Mouse (Mus musculus) midbrain, postnatal 0 days (tissue): ENCODE results near the gene Zfp287. TPM values are rescaled to one million over a fixed set of nuclear protein-coding genes. Genes with fewer than 3 reads are reported as not detected.

Experiments used
- ATAC-seq: fragments of 200-750 bp; cut with Nextera tagmentation; 2 replicates; pipeline ENCODE4 v1.8.0; 2017; ENCODE audit warnings: moderate number of reproducible peaks, mild to moderate bottlenecking, moderate TSS enrichment, moderate library complexity; ENCODE audit not compliant: low FRiP score
- DNase-seq: peaks from one replicate; pipeline ENCODE4 v3.0.0-alpha.2; 2015; ENCODE audit warnings: low spot score
- H3K27ac ChIP-seq: fragments of 300-500 bp; sonication (generic); 2 replicates; pipeline ENCODE4 v1.5.1; 2014; ENCODE audit warnings: low read depth, mild to moderate bottlenecking, low read length, mixed read lengths
- H3K27me3 ChIP-seq: fragments of 300-500 bp; sonication (generic); 2 replicates; pipeline ENCODE4 v1.6.1; 2014; ENCODE audit warnings: low read length, control low read depth, mixed read lengths; ENCODE audit not compliant: insufficient read depth
- H3K36me3 ChIP-seq: fragments of 300-500 bp; sonication (generic); 2 replicates; pipeline ENCODE4 v1.6.1; 2014; ENCODE audit warnings: low read length, control low read depth, mixed read lengths; ENCODE audit not compliant: insufficient read depth
- H3K4me1 ChIP-seq: fragments of 300-500 bp; sonication (generic); 2 replicates; pipeline ENCODE4 v1.6.1; 2014; ENCODE audit warnings: mild to moderate bottlenecking, control low read depth, antibody characterized with exemption, low read length, mixed read lengths; ENCODE audit not compliant: insufficient read depth
- H3K4me2 ChIP-seq: fragments of 300-500 bp; sonication (generic); 2 replicates; pipeline ENCODE4 v1.6.1; 2014; ENCODE audit warnings: low read depth, mild to moderate bottlenecking, low read length, mixed read lengths; ENCODE audit not compliant: poor library complexity, severe bottlenecking
- H3K4me3 ChIP-seq: fragments of 300-500 bp; sonication (generic); 2 replicates; pipeline ENCODE4 v1.5.1; 2014; ENCODE audit warnings: low read depth, mild to moderate bottlenecking, low read length, moderate library complexity
- H3K9ac ChIP-seq: fragments of 300-500 bp; sonication (generic); replicated peaks from 2 replicates; pipeline ENCODE4 v1.6.1; 2014; ENCODE audit warnings: mild to moderate bottlenecking, low read length, moderate library complexity, mixed read lengths; ENCODE audit not compliant: poor library complexity, severe bottlenecking
- H3K9me3 ChIP-seq: fragments of 300-500 bp; sonication (generic); 2 replicates; pipeline ENCODE4 v1.6.1; 2016; ENCODE audit warnings: low read length, control low read depth
- CTCF ChIP-seq: IDR thresholded peaks from 2 replicates; pipeline ENCODE4 v1.5.1; 2016; ENCODE audit warnings: antibody characterized with exemption, mild to moderate bottlenecking
- WGBS: fragments of 180-500 bp; shearing (Covaris S2); extraction: QIAGEN DNeasy Blood & Tissue Kit; methylation state at CpG from one replicate; pipeline ENCODE4 v1.1.7; 2014; 5-methylcytosine and 5-hydroxymethylcytosine counted together
- polyA plus RNA-seq: library from polyadenylated mRNA; unstranded; fragments of >200 nt; fragmentation: Nextera tagmentation; extraction: Ambion mirVana; gene quantifications from 2 replicates; pipeline ENCODE4 v1.2.1, GENCODE M21; 2015
- total RNA-seq: library from RNA; depleted of rRNA; stranded (reverse); fragments of >200 nt; gene quantifications from 2 replicates; pipeline ENCODE4 v1.2.3, GENCODE M21; 2014

Gene Zfp287
- total and polyA plus RNA-seq, 2 experiments from 2014 or later, result 13.0 to 20.6 TPM

GRCm38 (mm10) chr11:62728276-62728675 lies 3.4 kb downstream of the Zfp287 start:
- WGBS, result 95% methylated on average over 8 of the region's 8 CpGs
- Histone ChIP-seq H3K4me1 (peaks cover 8% of the 10 kb centered on the region; the same call in 1 of the 2 replicates), H3K4me2 (no peak overlapping the region), H3K36me3 (peaks cover 31% of the 10 kb centered on the region), H3K27ac (no peak overlapping the region), H3K9ac (no peak overlapping the region), H3K9me3 (no peaks in the 10 kb centered on the region), H3K27me3 (no peaks in the 10 kb centered on the region), H3K4me3 (no peak overlapping the region)
- DNase-seq (no peak), ATAC-seq (no peak)
- no peak for TF ChIP-seq CTCF

DNA sequence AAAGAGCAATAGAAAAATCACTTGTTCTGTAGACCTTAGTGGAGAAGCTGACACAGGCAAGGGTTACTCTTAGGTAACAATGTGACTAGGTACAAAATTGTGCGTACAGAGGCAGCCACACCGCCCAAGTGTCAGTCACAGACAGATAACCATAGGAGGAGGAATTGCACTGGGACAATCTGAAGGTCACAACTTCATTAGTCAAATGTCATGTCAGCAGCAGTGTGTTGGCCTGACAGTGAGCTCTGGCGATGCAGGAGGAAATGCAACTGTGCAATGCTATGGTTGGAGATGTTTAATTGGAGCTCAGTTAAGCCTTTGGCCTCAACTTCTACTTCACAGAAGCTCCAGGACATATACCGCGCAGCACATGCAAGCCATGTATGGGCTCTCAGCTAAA lies 21.0 kb downstream of the Zfp287 start:
- no peak for TF ChIP-seq CTCF

DNA sequence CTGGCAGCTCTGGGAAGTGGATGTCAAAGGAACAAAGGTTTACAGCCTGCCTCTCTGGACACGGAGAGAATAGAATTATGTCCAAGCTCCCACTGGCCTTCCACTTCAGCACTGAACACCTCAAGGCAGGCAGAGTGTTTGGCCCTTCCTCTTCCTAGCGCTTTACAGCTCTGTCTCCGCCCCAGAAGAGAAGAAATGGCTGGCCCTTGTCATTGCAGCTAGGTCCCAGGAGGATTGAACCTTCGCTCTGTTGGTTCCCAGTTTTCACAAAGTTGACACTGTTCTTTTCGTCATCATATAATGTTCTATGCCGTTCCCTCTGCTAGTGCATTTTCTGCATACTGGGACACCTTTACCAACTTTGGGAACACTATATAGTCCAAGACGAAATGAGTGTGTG lies 23.5 kb downstream of the Zfp287 start:
- Histone ChIP-seq H3K9me3 (no peaks in the 10 kb centered on the region), H3K4me1 (no peaks in the 10 kb centered on the region), H3K4me2 (no peak overlapping the region), H3K9ac (no peak overlapping the region), H3K4me3 (no peak overlapping the region), H3K27me3 (no peaks in the 10 kb centered on the region), H3K36me3 (peaks cover 25% of the 10 kb centered on the region; the same call in 1 of the 2 replicates), H3K27ac (no peak overlapping the region)
- 77% methylated on average over 7 of the region's 7 CpGs for WGBS
- DNase-seq, result no peak
- no peak for ATAC-seq
- no peak for TF ChIP-seq CTCF

More for the DNA sequence above, 21.0 kb downstream of the Zfp287 start:
- H3K4me2 ChIP-seq, result no peak overlapping the region
- no peaks in the 10 kb centered on the region for H3K4me1 ChIP-seq
- ATAC-seq (no peak), DNase-seq (no peak)
- peaks cover 46% of the 10 kb centered on the region for H3K36me3 ChIP-seq
- no peaks in the 10 kb centered on the region for H3K9me3 ChIP-seq
- no peak overlapping the region for H3K4me3 ChIP-seq
- H3K27ac ChIP-seq, result no peak overlapping the region
- H3K27me3 ChIP-seq, result no peaks in the 10 kb centered on the region
- WGBS, result 88% methylated on average over 5 of the region's 5 CpGs
- H3K9ac ChIP-seq, result no peak overlapping the region

DNA sequence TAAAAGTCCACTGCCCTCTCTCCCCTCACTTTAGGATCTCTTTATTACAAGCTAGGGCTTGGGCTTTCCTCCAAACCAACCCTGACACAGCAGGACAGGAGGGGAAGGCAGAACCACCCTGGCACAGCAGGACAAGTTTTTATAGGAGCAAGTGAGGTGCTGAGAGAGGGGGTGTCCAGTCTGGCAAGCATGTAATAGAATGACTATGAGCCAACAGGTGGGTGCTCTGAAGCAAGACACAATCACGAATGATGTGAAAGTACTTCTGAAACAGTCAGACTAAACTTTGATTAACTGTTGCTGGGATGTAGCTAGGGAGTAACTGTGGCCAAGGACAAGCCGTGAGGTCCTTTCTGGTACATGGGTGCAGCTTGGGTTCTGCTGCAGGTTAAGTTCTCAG lies 25.6 kb downstream of the Zfp287 start:
- H3K4me1 ChIP-seq, result no peaks in the 10 kb centered on the region
- H3K4me2 ChIP-seq, result no peak overlapping the region
- TF ChIP-seq CTCF, result no peak
- peaks cover 13% of the 10 kb centered on the region; the same call in 1 of the 2 replicates for H3K36me3 ChIP-seq
- 87% methylated on average over 2 of the region's 2 CpGs for WGBS
- H3K27ac ChIP-seq, result no peak overlapping the region
- ATAC-seq, result no peak
- H3K9me3 ChIP-seq, result no peaks in the 10 kb centered on the region
- no peak overlapping the region for H3K9ac ChIP-seq
- H3K27me3 ChIP-seq, result no peaks in the 10 kb centered on the region
- DNase-seq, result no peak
- no peak overlapping the region for H3K4me3 ChIP-seq

DNA sequence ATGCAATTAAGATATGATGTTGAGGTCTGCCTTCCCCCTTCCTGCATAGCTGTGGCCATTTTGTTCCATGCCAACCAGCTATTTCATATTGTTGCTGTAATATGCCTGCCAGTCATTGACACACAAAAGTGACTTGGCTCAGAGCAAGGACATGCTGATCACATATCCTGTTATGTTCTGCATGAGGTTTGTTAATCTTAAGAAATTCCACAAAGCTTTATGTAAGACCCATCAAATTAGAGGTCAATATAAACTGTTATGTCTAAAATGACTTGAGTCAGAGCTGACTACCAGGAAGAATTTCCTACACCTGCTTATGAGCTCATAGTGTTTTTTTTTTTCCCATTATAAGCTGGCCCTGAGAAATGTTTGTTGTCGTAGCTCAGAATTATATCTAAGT lies 30.5 kb downstream of the Zfp287 start:
- 83% methylated on average over 1 of the region's 1 CpGs for WGBS
- H3K27ac ChIP-seq, result no peak overlapping the region
- H3K36me3 ChIP-seq, result no peaks in the 10 kb centered on the region; the same call in 1 of the 2 replicates
- H3K4me1 ChIP-seq, result no peaks in the 10 kb centered on the region
- no peak overlapping the region for H3K9ac ChIP-seq
- ATAC-seq (no peak), DNase-seq (no peak)
- no peaks in the 10 kb centered on the region for H3K27me3 ChIP-seq
- TF ChIP-seq CTCF, result no peak
- H3K4me2 ChIP-seq, result no peak overlapping the region
- H3K4me3 ChIP-seq, result no peak overlapping the region
- no peaks in the 10 kb centered on the region for H3K9me3 ChIP-seq

DNA sequence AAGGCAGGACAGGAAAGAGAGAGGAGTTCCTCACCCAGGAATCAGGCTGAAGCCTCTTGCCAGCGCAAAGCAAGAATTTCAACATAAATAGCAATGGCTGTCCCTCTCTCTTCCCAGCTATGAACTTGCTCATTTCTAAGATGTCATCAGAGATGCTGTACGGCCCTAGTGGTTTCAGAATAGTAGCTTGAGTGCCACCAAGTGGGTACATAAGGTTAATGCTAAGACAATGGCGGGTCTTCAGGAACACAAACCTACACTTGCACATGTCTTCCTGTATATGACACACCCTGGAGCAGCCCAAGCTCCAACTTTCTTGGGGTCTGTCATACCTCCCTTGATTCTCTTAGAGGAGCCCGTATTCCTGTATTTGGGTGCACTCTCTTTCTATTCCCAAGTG lies 32.0 kb downstream of the Zfp287 start:
- no peak overlapping the region for H3K9ac ChIP-seq
- H3K27ac ChIP-seq, result no peak overlapping the region
- no peaks in the 10 kb centered on the region for H3K9me3 ChIP-seq
- WGBS, result 70% methylated on average over 4 of the region's 4 CpGs
- H3K4me3 ChIP-seq, result no peak overlapping the region
- H3K36me3 ChIP-seq, result no peaks in the 10 kb centered on the region; the same call in 1 of the 2 replicates
- H3K27me3 ChIP-seq, result no peaks in the 10 kb centered on the region
- no peaks in the 10 kb centered on the region for H3K4me1 ChIP-seq
- ATAC-seq (no peak), DNase-seq (peak; percentile 46)
- peak; percentile 59 for TF ChIP-seq CTCF
- H3K4me2 ChIP-seq, result no peak overlapping the region
